Mouse (Mus musculus) erythroblast, embryonic 14.5 days (primary cell): ENCODE data around the gene Cops3. TPM values are rescaled to one million over a fixed set of nuclear protein-coding genes. Genes with fewer than 3 reads are reported as not detected.

Source experiments
- H3K27me3 ChIP-seq: 2 replicates; pipeline ENCODE4 v1.6.1; 2012; ENCODE audit warnings: inconsistent platforms; ENCODE audit not compliant: control insufficient read depth
- H3K36me3 ChIP-seq: 2 replicates; pipeline ENCODE4 v1.6.1; 2012; ENCODE audit warnings: mild to moderate bottlenecking, inconsistent platforms; ENCODE audit not compliant: control insufficient read depth
- H3K4me1 ChIP-seq: 2 replicates; pipeline ENCODE4 v1.6.1; 2012; ENCODE audit warnings: inconsistent platforms; ENCODE audit not compliant: control insufficient read depth
- H3K4me3 ChIP-seq: replicated peaks from 2 replicates; pipeline ENCODE3; 2012; ENCODE audit warnings: moderate library complexity, mild to moderate bottlenecking, inconsistent platforms
- H3K9me3 ChIP-seq: 2 replicates; pipeline ENCODE4 v1.6.1; 2012; ENCODE audit warnings: low read length, inconsistent platforms, mixed read lengths; ENCODE audit not compliant: control insufficient read depth
- GATA1 ChIP-seq: IDR thresholded peaks from 2 replicates; pipeline ENCODE4 v1.6.1; 2012; ENCODE audit warnings: low read length, inconsistent platforms, mixed read lengths
- TAL1 ChIP-seq: IDR thresholded peaks from 3 replicates; pipeline ENCODE4 v1.6.1; 2012; ENCODE audit warnings: low read length, inconsistent platforms, mixed read lengths
- polyA plus RNA-seq: library from polyadenylated mRNA; stranded (reverse); fragments of >175 nt; gene quantifications from 2 replicates; pipeline ENCODE4 v1.2.3, GENCODE M21; 2012

The Cops3 gene
- polyA plus RNA-seq, 1 experiment, result 2.9 TPM

DNA sequence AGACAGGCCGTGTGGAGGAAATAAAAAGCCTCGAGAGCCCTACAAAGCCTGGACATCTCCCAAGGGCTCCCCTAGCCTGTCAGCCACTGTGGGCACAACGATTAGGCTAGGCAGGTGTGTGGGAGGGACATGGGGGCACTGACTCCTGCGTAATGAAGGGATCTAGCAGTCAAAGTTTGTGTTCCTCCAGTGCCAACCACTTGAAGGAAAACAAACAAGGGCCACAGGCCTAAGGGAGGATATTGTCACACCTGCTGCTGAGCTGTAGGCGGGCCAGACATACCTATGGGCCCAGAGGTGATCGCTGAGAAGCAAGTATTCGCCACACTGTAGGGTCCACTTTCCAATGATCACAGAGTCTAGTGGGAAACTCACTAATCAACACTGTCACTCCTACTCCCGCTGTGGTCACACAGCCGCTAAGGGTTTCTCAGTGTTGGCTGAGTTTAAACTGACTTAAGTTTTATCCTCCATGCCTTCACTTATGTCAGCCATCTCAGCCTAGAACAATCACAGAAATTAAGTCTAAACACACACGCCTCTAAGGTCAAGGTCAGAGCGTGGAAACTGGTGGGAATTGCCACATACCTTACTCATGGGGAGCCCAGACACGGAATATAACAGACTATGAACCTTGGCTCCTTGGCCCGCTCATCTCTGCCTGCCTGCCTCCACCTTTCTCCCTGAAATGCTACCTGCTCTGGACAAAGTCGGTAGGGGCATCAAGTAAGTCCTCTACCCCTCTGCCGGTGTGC is 53.0 kb downstream of the Cops3 start:
- TF ChIP-seq TAL1, result no peak
- TF ChIP-seq GATA1, result no peak
- H3K27me3 ChIP-seq, result peaks cover 7% of the 10 kb centered on the region
- H3K4me1 ChIP-seq, result peaks cover 19% of the 10 kb centered on the region
- H3K36me3 ChIP-seq, result peaks cover 9% of the 10 kb centered on the region
- H3K4me3 ChIP-seq, result peak overlapping the region; percentile 58
- H3K9me3 ChIP-seq, result no peaks in the 10 kb centered on the region

DNA sequence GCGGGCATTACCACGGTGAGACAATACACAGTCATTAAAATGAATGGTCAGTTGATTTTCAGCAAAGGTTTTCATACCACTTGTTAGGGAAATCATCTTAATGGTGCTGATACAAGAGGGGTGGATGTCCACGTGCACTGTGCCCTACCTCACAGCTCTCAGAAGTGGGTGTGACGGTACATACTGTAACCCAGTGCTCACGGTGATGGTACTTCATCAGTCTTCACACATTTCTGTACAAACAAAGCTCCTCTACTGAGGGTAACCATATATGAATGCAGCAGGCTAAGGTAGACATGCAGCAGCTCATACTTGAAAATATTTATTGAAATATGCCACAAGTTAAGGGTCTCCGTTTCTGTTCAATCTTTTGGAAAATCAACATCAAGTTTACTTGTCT is 56.0 kb downstream of the Cops3 start:
- peaks cover 7% of the 10 kb centered on the region for H3K27me3 ChIP-seq
- H3K4me1 ChIP-seq, result peaks cover 15% of the 10 kb centered on the region
- H3K4me3 ChIP-seq, result no peak overlapping the region
- TF ChIP-seq GATA1 (no peak), TAL1 (no peak)
- peaks cover 3% of the 10 kb centered on the region for H3K36me3 ChIP-seq
- no peaks in the 10 kb centered on the region for H3K9me3 ChIP-seq

DNA sequence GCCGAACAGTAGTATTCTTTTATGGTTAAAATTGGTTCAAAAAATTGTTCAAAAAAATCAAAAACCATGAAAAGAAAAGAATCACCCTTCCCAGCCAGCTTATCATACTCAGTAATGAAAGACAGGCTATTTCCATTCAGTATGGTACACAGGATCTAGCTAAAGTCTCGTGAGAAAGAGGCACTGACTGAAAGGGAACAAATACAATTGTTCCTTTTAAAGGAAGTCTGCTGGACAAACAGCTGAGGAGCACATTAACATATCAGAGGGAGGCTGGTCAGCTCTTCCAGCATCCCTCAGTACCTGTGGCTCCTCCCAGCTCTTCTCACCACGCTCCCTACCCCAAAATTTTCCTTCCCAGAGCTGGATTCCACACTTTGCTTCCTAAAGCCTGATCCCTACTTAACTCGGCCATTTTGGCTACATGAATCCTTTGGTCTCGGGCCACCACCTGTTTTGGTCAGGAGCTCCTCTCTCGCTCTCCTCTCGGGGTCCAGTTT is 57.5 kb downstream of the Cops3 start:
- TF ChIP-seq TAL1 (no peak), GATA1 (no peak)
- peaks cover 3% of the 10 kb centered on the region for H3K27me3 ChIP-seq
- no peak overlapping the region for H3K4me3 ChIP-seq
- H3K4me1 ChIP-seq, result peaks cover 9% of the 10 kb centered on the region
- H3K36me3 ChIP-seq, result peaks cover 9% of the 10 kb centered on the region
- H3K9me3 ChIP-seq, result no peaks in the 10 kb centered on the region

DNA sequence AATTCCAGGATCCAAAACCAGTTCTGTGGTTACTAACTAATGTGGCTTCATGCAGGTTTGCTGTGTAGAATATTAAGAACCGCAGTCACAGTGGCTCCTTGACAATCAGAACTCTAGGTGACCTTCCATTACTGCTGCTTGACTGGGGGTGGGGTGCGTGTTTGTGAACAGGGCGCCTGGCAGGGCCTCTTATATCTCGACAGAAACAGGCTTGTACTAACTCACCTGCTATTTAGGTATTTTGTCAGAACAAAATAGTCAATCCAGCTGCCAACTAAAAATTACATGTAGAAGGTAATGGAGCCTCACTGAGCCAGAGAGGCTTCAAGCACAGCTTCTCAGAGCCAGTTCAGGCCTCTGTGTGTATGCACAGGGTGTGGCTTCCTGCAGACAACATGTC is 59.4 kb downstream of the Cops3 start:
- Histone ChIP-seq H3K27me3 (no peaks in the 10 kb centered on the region), H3K4me1 (no peaks in the 10 kb centered on the region), H3K4me3 (no peak overlapping the region), H3K9me3 (no peaks in the 10 kb centered on the region), H3K36me3 (peaks cover 28% of the 10 kb centered on the region)
- TF ChIP-seq TAL1 (no peak), GATA1 (no peak)

DNA sequence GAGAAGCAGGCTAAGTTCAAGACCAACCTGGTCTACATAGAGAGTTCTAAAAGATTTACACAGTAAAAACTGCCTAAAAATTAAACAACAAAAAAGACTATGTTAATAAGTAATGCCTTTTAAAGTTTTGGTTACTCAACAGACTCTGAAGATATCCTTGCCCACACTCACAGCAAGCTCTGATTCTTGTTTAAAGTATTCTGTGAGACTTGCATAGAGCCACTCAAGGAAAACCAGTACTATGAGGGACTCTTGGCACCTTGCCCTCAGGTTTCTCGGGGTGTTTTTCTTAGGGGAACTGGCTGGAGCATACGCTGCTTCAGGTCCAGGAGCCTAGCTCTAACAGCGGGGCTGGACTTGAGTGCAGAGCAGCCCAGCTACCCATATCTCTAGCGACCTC is 60.2 kb downstream of the Cops3 start:
- no peaks in the 10 kb centered on the region for H3K27me3 ChIP-seq
- no peaks in the 10 kb centered on the region for H3K9me3 ChIP-seq
- no peak overlapping the region for H3K4me3 ChIP-seq
- no peaks in the 10 kb centered on the region for H3K4me1 ChIP-seq
- H3K36me3 ChIP-seq, result peaks cover 32% of the 10 kb centered on the region
- TF ChIP-seq GATA1 (no peak), TAL1 (no peak)

DNA sequence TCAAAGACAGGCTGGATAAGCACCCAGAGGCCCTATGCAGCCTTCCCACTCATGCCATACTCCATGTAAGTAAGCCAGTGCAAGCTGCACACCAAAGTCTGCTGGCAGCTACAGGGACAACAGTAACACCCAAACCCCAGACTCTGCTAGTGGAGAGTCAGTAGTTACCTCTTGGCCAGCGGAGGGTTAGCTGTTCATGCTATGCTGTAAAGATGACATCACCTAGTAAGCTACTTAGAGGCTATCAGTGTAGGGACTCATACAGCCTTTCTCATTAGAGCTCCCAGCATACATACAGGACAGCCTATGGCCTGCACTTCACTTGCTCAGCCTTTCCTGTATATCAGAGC is 60.8 kb downstream of the Cops3 start:
- Histone ChIP-seq H3K27me3 (no peaks in the 10 kb centered on the region), H3K9me3 (no peaks in the 10 kb centered on the region), H3K4me3 (no peak overlapping the region), H3K36me3 (peaks cover 38% of the 10 kb centered on the region), H3K4me1 (no peaks in the 10 kb centered on the region; the same call in 1 of the 2 replicates)
- TF ChIP-seq TAL1 (no peak), GATA1 (no peak)

DNA sequence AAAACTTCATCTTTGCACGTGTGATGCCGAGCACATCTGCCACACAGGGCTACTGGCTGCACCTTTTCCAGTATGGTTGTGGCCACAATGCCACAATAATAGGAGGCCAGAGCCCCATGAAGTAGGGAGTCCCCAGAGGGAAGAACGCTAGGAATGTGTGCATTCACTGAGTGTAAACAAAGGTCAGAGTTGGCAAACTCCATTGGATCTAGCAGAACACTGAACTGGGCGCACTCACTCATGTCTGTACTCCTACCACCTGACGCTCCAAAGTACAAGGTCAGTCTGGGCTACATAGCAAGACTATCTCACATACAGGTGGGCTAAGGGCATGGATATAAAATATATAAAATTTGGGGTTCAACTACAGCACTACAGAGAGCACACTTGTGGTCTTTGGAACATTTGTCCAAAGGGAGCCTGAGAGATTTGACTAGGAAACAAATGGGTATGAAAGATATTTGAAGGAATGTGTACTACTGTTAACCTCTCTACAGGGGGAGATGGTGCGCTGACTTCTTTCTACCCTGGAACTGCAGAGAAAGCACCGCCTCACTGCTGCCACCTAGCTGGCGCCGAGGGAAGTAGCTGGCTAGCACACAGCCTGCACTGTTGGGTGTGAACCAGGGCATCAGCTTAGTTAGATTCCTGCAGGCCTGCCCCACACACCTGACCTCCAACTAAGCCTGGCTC is 61.3 kb downstream of the Cops3 start:
- TF ChIP-seq TAL1 (no peak), GATA1 (no peak)
- Histone ChIP-seq H3K27me3 (no peaks in the 10 kb centered on the region), H3K4me1 (no peaks in the 10 kb centered on the region; the same call in 1 of the 2 replicates), H3K9me3 (no peaks in the 10 kb centered on the region), H3K36me3 (peaks cover 43% of the 10 kb centered on the region), H3K4me3 (no peak overlapping the region)

DNA sequence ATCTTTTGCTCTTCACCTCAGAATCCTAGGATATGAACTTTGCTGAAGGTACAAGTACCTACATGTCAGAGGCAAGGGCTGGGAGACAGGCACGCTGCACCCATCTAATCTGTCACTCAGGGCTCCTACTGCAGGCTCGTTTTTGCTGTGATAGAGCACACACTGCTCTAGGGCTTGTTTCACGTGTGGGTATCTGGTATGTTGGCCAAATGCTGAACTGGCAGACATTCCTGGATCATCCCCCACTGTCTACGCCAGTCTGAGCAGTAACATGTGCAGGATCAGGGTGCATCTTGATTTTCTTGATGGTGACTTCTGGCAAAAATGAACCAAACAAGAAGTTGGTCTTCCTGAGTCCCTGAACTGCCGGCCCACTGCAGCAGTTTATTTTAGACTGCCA is 62.4 kb downstream of the Cops3 start:
- no peaks in the 10 kb centered on the region for H3K9me3 ChIP-seq
- TF ChIP-seq GATA1 (no peak), TAL1 (no peak)
- H3K4me1 ChIP-seq, result no peaks in the 10 kb centered on the region; the same call in 1 of the 2 replicates
- no peak overlapping the region for H3K4me3 ChIP-seq
- H3K27me3 ChIP-seq, result no peaks in the 10 kb centered on the region
- H3K36me3 ChIP-seq, result peaks cover 51% of the 10 kb centered on the region

DNA sequence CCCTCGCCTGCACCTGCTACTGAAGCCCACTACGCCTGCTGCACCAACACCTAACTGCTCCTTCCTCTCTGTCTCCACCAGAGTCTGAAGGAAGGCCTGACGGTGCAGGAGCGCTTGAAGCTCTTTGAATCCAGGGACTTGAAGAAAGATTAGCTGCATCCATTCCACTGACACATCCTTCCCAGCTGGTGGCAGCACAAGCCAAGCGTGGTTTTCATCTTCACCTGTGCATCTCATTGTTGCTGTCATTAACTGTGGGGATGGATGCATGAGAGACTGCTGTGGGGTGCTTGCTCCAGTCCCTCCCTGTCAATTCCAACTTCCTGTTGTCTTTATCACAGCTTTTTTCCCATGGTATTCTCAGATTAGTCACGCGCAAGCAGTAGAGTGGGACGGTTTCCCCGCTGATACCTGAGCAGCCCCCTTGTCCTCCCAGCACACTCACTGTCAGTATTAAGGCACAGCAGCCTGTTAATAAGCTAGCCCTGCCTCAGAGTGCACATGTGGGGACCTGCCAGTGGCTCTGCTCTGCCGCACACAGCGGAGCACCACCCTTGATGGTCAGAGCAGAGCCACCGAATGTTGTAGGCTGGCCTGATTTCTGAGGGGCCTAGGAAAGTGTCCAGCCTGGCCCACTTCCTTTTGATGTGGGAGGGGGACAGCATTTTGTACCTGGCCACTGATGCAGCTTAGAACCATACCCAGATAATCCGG is 64.0 kb downstream of the Cops3 start:
- Histone ChIP-seq H3K36me3 (peaks cover 67% of the 10 kb centered on the region), H3K27me3 (no peaks in the 10 kb centered on the region), H3K9me3 (no peaks in the 10 kb centered on the region), H3K4me1 (no peaks in the 10 kb centered on the region; the same call in 1 of the 2 replicates), H3K4me3 (no peak overlapping the region)
- no peak for TF ChIP-seq TAL1
- no peak for TF ChIP-seq GATA1
